Mouse (Mus musculus) inflammation-experienced regulatory T-cells, adult 16 weeks (primary cell): ENCODE results near the gene Olfr952. TPM values are rescaled to one million over a fixed set of nuclear protein-coding genes. Genes with fewer than 3 reads are reported as not detected.

Source experiments
- polyA plus RNA-seq: library from polyadenylated mRNA; unstranded; fragments of 100-300 nt; shearing (Covaris generic); gene quantifications from one replicate; pipeline ENCODE4 v1.2.1, GENCODE M21; 2017

The Olfr952 gene
- not detected for polyA plus RNA-seq

GRCm38 (mm10) chr9:39427048-39427447 is at the start of gene Olfr952:
Gene Olfr952, minus strand, starts transcription at chr9:39427148.

GRCm38 (mm10) chr9:39471844-39472243 is 44.9 kb upstream of the Olfr952 start, which contains the start of gene Olfr955:
Gene Olfr955, minus strand, starts transcription at chr9:39471944.

GRCm38 (mm10) chr9:39456401-39456800 is 29.5 kb upstream of the Olfr952 start, which contains the start of gene Olfr954:
Gene Olfr954, plus strand, starts transcription at chr9:39456701.

GRCm38 (mm10) chr9:39387110-39387509 is 39.8 kb downstream of the Olfr952 start, which contains the start of gene Olfr951:
Gene Olfr951, plus strand, starts transcription at chr9:39387410.

Other genes starting within 250 kb of the Olfr952 start
- not detected for gene Olfr944, start 225.2 kb downstream of the Olfr952 start, polyA plus RNA-seq
- gene Olfr1537, start 177.2 kb downstream of the Olfr952 start, polyA plus RNA-seq: not detected
- gene Olfr945, start 150.3 kb downstream of the Olfr952 start, polyA plus RNA-seq: not detected
- gene Olfr948, start 101.1 kb downstream of the Olfr952 start, polyA plus RNA-seq: not detected
- not detected for gene Olfr951, start 39.7 kb downstream of the Olfr952 start, polyA plus RNA-seq
- not detected for gene Olfr954, start 29.6 kb upstream of the Olfr952 start, polyA plus RNA-seq
- not detected for gene Olfr955, start 44.8 kb upstream of the Olfr952 start, polyA plus RNA-seq
- not detected for gene Olfr44, start 66.8 kb upstream of the Olfr952 start, polyA plus RNA-seq
- not detected for gene Olfr957, start 88.7 kb upstream of the Olfr952 start, polyA plus RNA-seq
- gene Olfr958, start 126.9 kb upstream of the Olfr952 start, polyA plus RNA-seq: not detected
- not detected for gene Olfr959, start 148.4 kb upstream of the Olfr952 start, polyA plus RNA-seq
- gene AW551984, start 177.3 kb upstream of the Olfr952 start, polyA plus RNA-seq: 0.18 TPM
- not detected for gene Olfr148, start 183.5 kb upstream of the Olfr952 start, polyA plus RNA-seq
- not detected for gene Olfr960, start 194.2 kb upstream of the Olfr952 start, polyA plus RNA-seq
- not detected for gene Olfr961, start 217.9 kb upstream of the Olfr952 start, polyA plus RNA-seq
- not detected for gene Olfr963, start 240.1 kb upstream of the Olfr952 start, polyA plus RNA-seq